Mouse (Mus musculus) testis, postnatal 10 days (tissue): ENCODE data around the gene Defa28.
"Not testable (repeated sequence)": the region's sequence is repeated elsewhere in the genome, so short reads cannot be mapped to it uniquely, and the experiment has no call there.

Experiments
- DNase-seq: peaks from one replicate; pipeline ENCODE4 v3.0.0; 2021; ENCODE audit warnings: low spot score

Gene Defa28

GRCm38 (mm10) chr8:21582706-21583105 lies at the start of gene Defa28:
Gene Defa28 (plus strand): TSS chr8:21583006.
- not testable (repeated sequence) for DNase-seq

DNA sequence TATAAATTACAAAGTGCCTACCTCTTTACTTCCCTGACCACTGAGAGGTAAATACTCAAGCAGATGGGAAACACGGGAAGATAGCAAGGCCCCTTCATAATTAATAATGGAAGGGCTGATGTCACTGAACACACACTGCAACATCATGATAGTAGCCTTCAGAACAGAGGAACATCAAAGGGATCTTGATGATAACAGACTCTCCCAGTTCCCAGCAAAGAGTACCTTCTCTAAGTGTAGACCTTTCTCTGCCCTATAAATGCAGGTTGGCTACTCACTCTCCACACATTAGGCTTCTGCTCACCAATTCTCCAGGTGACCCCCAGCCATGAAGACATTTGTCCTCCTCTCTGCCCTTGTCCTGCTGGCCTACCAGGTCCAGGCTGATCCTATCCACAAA lies 17.7 kb upstream of the Defa28 start, which contains the start of gene Defa37:
Gene Defa37 (plus strand): TSS at position 301 of the 400 bp plus-strand sequence.
- not testable (repeated sequence) for DNase-seq

DNA sequence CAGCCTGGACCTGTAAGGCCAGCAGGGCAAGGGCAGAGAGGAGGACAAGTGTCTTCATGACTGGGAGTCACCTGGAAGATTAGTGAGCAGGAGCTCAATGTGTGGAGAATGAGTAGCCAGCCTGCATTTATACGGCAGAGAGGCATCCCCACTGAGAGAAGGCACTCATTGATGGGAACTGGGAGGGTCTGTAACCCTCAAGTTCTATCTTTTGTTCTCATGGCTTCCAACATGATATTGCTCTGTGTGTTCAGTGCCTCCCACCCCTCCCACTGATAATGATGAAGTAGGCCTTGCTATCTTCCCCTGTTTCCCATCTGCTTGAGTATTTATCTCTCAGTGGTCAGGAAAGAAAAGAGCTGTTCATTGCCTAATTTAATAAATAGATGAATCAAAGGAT lies 11.6 kb downstream of the Defa28 start, which contains the start of gene Gm7861:
Gene Gm7861 (minus strand): TSS at position 101 of the 400 bp plus-strand sequence.
- DNase-seq = not testable (repeated sequence)

DNA sequence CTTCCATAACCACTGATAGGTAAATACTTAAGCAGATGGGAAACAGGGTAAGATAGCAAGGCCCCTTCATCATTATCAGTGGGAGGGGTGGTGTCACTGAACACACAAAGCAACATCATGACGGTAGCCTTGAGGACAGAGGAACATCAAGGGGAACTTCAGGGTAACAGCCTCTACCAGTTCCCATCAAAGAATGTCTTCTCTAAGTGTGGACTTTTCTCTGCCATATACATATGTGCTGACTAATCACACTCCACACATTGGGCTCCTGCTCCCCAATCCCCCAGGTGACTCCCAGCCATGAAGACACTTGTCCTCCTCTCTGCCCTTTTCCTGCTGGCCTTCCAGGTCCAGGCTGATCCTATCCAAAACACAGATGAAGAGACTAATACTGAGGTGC lies 35.1 kb downstream of the Defa28 start, which contains the start of gene Defa26:
Gene Defa26 (plus strand): TSS at position 301 of the 400 bp plus-strand sequence.
- DNase-seq = not testable (repeated sequence)
